Mouse (Mus musculus): Measurements from ENCODE around the gene Fez1.

Fez1 gene

GRCm38 (mm10) chr9:36895009-36895693, 73.5 kb downstream of the Fez1 start:
- in situ Hi-C loops (cut with MboI): no loop called here

- in situ Hi-C loops (cut with MboI): no loop called here
Observed at GRCm38 (mm10) chr9:36898560-36898959, 76.9 kb downstream of the Fez1 start.

- in situ Hi-C loops (cut with MboI): no loop called here
Observed at GRCm38 (mm10) chr9:36900464-36900863, 78.8 kb downstream of the Fez1 start.

- in situ Hi-C loops (cut with MboI): no loop called here
Observed at GRCm38 (mm10) chr9:36905452-36905851, 83.8 kb downstream of the Fez1 start.

DNA sequence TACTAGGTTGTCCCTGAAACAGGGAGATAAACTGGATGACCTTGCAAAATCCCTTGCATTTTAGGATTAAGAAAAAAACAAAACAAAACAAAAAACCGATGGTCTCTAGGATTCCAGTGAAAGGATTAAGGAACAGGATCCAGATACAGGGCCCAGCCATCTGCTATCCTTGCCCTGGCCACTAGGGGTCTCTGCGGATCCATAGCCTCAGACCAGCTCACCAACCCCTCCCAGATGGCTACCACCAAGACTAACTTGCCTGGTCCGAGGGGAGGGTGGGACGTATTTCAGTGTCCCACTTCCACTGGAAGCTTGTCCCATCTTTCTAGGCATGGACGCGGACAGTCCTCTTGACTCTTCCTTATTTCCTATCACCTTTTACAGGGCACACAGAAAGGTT, 94.7 kb downstream of the Fez1 start:
- in situ Hi-C loops (cut with MboI): no loop called here

DNA sequence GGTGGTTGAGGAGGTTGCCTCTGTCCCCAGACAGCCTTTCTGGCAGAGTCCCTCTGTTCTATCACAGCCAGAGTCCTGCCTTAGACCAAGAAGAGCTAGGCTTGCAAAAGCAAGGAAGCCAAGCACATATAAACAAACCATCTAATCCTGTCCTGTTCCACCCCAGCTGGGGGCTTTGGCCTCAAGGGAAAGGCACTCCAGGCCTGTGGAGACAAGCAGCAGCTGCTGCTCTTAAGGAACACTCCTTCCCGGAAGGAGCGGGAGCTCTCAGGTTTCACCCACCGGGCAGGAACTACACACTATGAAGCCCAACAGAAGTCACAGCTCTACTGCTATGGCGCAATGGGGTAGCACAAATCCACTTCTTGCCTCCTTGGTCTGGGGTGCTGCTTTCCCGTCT, 95.3 kb downstream of the Fez1 start:
- in situ Hi-C loops (cut with MboI): no loop called here

- in situ Hi-C loops (cut with MboI): no loop called here
Observed at GRCm38 (mm10) chr9:36918582-36918981, 96.9 kb downstream of the Fez1 start.

GRCm38 (mm10) chr9:36919472-36919871, 97.8 kb downstream of the Fez1 start:
- in situ Hi-C loops (cut with MboI): no loop called here

GRCm38 (mm10) chr9:36921718-36922415, 100.2 kb downstream of the Fez1 start:
- in situ Hi-C loops (cut with MboI): no loop called here

DNA sequence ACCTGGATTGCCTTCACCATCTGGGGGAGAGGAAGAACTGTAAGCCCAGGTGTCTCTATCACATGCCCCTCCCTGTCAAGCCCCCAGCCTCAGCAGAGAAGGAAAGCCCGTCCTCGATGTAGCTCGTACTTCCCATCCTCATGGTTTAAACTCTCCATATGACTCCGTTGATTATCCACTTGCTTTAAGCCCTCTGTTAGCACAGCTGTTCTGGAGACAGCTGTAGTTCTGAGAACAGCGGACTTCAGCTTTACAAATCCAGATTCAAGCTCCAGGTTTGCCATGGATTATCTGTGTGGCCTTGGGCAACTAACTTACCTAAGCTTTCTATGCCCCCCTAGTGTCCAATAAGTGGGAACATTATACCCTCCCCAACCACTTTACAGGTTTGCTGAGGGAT, 102.1 kb downstream of the Fez1 start:
- in situ Hi-C loops (cut with MboI): no loop called here

Measured in mature B cell (primary cell).